Mouse (Mus musculus) neural tube, embryonic 12.5 days (tissue): ENCODE measurements around the gene Mmrn2. TPM values are rescaled to one million over a fixed set of nuclear protein-coding genes. Genes with fewer than 3 reads are reported as not detected.

Experiments
- ATAC-seq: fragments of 200-750 bp; cut with Nextera tagmentation; 2 replicates; pipeline ENCODE4 v1.8.0; 2017; ENCODE audit warnings: low read depth, mild to moderate bottlenecking, moderate TSS enrichment, moderate library complexity; ENCODE audit not compliant: low FRiP score
- H3K27ac ChIP-seq: fragments of 300-500 bp; sonication (generic); 2 replicates; pipeline ENCODE4 v1.5.1; 2016
- H3K27me3 ChIP-seq: fragments of 300-500 bp; sonication (generic); replicated peaks from 2 replicates; pipeline ENCODE4 v1.6.1; 2016; ENCODE audit warnings: mild to moderate bottlenecking
- H3K36me3 ChIP-seq: fragments of 300-500 bp; sonication (generic); 2 replicates; pipeline ENCODE4 v1.6.1; 2016; ENCODE audit warnings: mild to moderate bottlenecking
- H3K4me1 ChIP-seq: fragments of 300-500 bp; sonication (generic); 2 replicates; pipeline ENCODE4 v1.6.1; 2016
- H3K4me2 ChIP-seq: fragments of 300-500 bp; sonication (generic); replicated peaks from 2 replicates; pipeline ENCODE4 v1.6.1; 2016; ENCODE audit warnings: mild to moderate bottlenecking
- H3K4me3 ChIP-seq: fragments of 300-500 bp; sonication (generic); 2 replicates; pipeline ENCODE4 v1.5.1; 2016
- H3K9ac ChIP-seq: fragments of 300-500 bp; sonication (generic); 2 replicates; pipeline ENCODE4 v1.6.1; 2016; ENCODE audit warnings: mild to moderate bottlenecking
- H3K9me3 ChIP-seq: fragments of 300-500 bp; sonication (generic); 2 replicates; pipeline ENCODE4 v1.6.1; 2016; ENCODE audit warnings: mild to moderate bottlenecking
- WGBS: fragments of 180-500 bp; shearing (Covaris S2); methylation state at CpG from one replicate; pipeline ENCODE4 v1.1.7; 2016; 5-methylcytosine and 5-hydroxymethylcytosine counted together
- polyA plus RNA-seq: library from polyadenylated mRNA; unstranded; fragments of >200 nt; fragmentation: Nextera tagmentation; extraction: Ambion mirVana; gene quantifications from 2 replicates; pipeline ENCODE4 v1.2.1, GENCODE M21; 2016

The Mmrn2 gene
- polyA plus RNA-seq, 1 experiment from 2014 or later: 7.8 TPM

DNA sequence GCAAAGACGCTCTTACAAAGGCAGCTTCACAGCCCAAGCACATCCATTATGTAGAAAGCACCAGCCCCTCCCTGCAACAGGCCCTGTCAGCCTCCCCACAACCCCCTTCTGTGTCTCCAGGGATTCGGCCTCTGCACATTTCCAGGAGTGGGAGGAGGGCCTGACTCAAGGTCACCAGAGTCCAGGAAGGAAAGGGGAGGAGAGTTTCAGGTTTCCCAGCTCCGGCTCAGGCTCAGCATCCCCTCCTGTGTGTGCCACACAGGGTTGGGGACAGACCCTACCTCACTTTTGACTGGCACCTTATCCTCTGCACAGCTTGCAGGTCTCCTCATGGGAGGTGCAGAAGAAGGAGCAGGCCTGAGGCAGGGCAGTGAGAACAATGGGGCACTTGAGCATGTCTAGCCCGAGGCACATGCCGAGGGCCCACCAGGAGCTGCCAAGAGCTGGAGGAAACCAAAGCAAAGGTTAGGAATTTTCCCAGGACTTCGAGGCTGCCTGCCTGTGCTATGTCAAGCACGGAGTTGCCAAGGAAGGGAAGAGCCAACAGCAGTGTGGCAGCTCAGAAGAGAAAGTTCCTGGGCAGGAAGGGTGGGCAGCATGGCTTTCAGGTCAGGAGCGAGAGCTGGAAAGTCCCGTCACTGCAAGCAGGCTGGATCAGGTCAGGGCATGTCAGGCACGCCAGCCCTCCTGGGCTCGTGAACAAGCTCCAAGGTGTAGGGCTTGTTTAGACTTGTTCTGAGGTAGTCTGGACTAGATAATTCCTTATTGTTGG lies 3.5 kb downstream of the Mmrn2 start:
- H3K36me3 ChIP-seq: no peaks in the 10 kb centered on the region
- H3K4me3 ChIP-seq: no peak overlapping the region
- no peak overlapping the region for H3K27ac ChIP-seq
- H3K27me3 ChIP-seq: no peaks in the 10 kb centered on the region
- H3K4me2 ChIP-seq: no peak overlapping the region
- ATAC-seq: no peak
- H3K9ac ChIP-seq: no peak overlapping the region
- H3K4me1 ChIP-seq: peaks cover 17% of the 10 kb centered on the region
- no peaks in the 10 kb centered on the region for H3K9me3 ChIP-seq
- WGBS: 48% methylated on average over 11 of the region's 11 CpGs

DNA sequence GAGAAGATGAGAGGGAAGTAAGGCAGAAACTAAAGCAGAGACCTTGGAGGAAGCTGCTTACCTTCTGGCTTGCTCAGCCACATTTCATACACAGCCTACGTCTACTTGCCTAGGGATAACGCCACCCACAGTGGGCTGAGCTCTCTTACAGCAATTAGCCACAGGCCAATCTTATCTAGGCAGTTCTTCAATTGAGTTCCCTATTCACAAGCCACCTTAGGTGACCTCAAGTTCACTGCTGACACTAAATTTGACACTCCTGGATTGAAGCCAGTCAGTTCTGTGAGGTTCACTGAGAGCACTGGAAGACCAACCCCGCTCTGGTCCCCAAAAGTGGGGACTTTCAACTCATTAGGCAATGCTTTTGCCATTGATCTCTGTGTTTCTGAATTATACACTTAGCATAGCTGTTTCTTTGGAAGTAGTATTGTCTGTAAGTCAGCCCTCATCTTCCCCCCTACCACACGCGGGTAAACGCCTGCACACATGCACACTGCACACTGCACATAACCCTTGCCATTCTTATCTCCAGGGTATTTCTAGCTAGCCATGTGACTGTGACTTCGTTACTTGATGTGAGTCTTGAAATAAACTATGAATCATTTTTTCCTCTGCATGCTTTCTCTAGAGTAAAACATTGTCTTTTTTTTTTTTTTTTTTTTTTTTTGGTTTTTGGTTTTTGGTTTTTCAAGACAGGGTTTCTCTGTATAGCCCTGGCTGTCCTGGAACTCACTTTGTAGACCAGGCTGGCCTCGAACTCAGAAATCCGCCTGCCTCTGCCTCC lies 7.8 kb downstream of the Mmrn2 start:
- H3K36me3 ChIP-seq: no peaks in the 10 kb centered on the region
- ATAC-seq: no peak
- H3K9ac ChIP-seq: no peak overlapping the region
- H3K4me3 ChIP-seq: no peak overlapping the region
- H3K9me3 ChIP-seq: no peaks in the 10 kb centered on the region
- peaks cover 6% of the 10 kb centered on the region for H3K4me1 ChIP-seq
- H3K27me3 ChIP-seq: no peaks in the 10 kb centered on the region
- no peak overlapping the region for H3K27ac ChIP-seq
- H3K4me2 ChIP-seq: no peak overlapping the region
- WGBS: 93% methylated on average over 9 of the region's 9 CpGs

DNA sequence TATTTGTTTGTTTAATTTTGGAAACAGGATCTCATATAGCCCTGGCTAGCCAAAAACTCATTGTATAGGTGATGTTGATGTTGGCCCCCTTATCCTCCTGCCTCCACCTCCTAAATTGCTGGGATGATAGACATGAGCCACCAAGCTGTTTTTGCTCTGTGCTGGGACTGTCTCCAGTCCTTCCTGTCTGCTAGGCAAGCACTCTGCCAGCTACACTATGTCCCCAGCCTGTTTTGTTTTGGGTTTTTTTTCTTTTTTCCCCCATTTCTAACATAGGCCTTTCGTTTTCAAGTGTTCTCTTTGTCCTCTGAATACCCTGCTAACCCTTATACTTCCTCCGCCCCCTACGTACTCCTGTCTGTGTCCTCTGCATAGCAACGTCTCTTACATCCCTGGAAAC lies 18.0 kb downstream of the Mmrn2 start:
- no peak overlapping the region for H3K9ac ChIP-seq
- no peak overlapping the region for H3K4me3 ChIP-seq
- H3K27ac ChIP-seq: no peak overlapping the region
- H3K4me2 ChIP-seq: no peak overlapping the region
- WGBS: 65% methylated on average over 4 of the region's 4 CpGs
- no peaks in the 10 kb centered on the region for H3K4me1 ChIP-seq
- no peak for ATAC-seq
- peaks cover 5% of the 10 kb centered on the region; the same call in 1 of the 2 replicates for H3K36me3 ChIP-seq
- H3K27me3 ChIP-seq: no peaks in the 10 kb centered on the region
- H3K9me3 ChIP-seq: no peaks in the 10 kb centered on the region

DNA sequence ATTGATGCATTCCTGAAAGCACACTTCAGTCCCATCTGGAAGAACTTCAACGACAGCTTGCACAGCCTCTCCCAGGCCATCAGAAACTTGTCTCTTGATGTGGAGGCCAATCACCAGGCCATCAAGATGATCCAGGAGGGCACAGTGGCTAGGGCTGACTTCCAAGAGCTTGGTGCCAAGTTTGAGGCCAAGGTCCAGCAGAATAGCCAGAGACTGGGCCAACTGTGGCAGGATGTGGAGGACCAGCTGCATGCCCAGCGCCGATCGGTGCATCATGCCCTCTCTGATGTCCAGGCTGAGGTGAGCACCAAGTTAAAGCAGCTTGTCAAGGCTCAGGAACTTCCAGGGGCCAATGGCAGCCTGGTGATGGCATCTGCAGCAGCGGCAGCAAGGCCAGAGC lies 22.6 kb downstream of the Mmrn2 start:
- WGBS: 97% methylated on average over 5 of the region's 5 CpGs
- Histone ChIP-seq H3K36me3 (peaks cover 36% of the 10 kb centered on the region), H3K4me2 (no peak overlapping the region), H3K27ac (no peak overlapping the region), H3K4me3 (no peak overlapping the region), H3K9me3 (no peaks in the 10 kb centered on the region), H3K4me1 (no peaks in the 10 kb centered on the region), H3K9ac (no peak overlapping the region), H3K27me3 (no peaks in the 10 kb centered on the region)
- no peak for ATAC-seq

DNA sequence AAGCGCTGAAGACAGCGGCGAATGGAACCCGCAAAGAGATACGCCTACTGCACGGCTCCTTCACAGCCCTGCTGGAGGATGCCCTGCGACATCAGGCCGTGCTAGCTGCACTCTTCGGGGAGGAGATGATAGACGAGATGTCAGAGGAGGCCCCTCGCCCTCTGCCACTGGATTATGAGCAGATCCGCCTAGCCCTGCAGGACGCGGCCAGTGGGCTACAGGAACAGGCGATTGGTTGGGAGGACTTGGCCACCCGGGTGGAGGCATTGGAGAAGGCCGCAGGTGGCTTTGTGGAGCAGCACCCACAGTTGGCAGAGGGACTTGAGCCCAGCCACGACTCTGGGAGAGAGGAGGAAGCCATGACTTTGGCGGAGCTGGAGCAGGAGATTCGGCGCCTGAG lies 23.6 kb downstream of the Mmrn2 start:
- Histone ChIP-seq H3K4me2 (no peak overlapping the region), H3K36me3 (peaks cover 41% of the 10 kb centered on the region), H3K4me1 (no peaks in the 10 kb centered on the region), H3K27ac (no peak overlapping the region), H3K4me3 (no peak overlapping the region), H3K9ac (no peak overlapping the region), H3K9me3 (no peaks in the 10 kb centered on the region), H3K27me3 (no peaks in the 10 kb centered on the region)
- 95% methylated on average over 21 of the region's 21 CpGs for WGBS
- no peak for ATAC-seq

GRCm38 (mm10) chr14:34399301-34399700 lies 24.0 kb downstream of the Mmrn2 start:
- no peak overlapping the region for H3K27ac ChIP-seq
- 92% methylated on average over 6 of the region's 6 CpGs for WGBS
- H3K4me2 ChIP-seq: no peak overlapping the region
- no peaks in the 10 kb centered on the region for H3K4me1 ChIP-seq
- no peaks in the 10 kb centered on the region for H3K9me3 ChIP-seq
- H3K27me3 ChIP-seq: no peaks in the 10 kb centered on the region
- H3K9ac ChIP-seq: no peak overlapping the region
- no peak for ATAC-seq
- H3K4me3 ChIP-seq: no peak overlapping the region
- H3K36me3 ChIP-seq: peaks cover 42% of the 10 kb centered on the region

DNA sequence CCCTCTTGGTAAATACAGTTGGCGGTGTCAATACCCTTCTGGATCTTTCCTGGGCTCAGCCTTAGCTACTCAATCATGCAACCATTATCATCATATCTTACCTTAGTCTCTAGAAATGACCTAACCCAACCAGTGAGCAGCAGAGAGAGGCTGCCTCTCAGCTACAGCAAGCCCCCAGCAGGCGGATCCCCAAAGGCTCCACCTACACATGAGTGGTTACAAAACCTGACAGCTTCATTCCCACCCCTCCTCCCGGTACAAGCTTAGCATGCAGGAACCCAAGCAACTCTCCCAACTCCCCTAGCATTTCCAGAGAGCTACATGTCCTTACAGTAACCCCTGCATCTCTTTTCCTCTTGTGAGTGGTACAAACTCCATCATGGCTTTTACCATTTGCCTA lies 24.8 kb downstream of the Mmrn2 start:
- no peak overlapping the region for H3K27ac ChIP-seq
- no peaks in the 10 kb centered on the region for H3K9me3 ChIP-seq
- H3K4me3 ChIP-seq: no peak overlapping the region
- peaks cover 50% of the 10 kb centered on the region for H3K36me3 ChIP-seq
- no peak for ATAC-seq
- no peak overlapping the region for H3K9ac ChIP-seq
- H3K4me1 ChIP-seq: no peaks in the 10 kb centered on the region
- WGBS: 94% methylated on average over 3 of the region's 3 CpGs
- no peaks in the 10 kb centered on the region for H3K27me3 ChIP-seq
- no peak overlapping the region for H3K4me2 ChIP-seq

DNA sequence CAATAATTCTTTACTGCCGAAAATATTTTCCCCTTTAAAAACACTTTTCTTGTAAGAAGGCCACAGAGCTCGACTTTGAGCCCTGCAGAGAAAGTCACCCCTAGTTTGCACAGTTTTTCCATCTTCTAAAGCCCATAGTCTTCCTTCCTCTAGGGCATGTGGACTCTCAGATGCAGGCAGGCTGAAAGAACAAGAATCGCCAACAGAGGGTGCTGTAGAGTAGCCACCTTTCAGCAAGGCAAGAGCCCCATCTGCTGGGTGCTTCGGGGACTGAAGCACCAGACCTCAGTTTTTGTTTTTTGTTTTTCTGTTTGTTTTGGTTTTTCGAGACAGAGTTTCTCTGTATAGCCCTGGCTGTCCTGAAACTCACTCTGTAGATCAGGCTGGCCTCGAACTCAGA lies 25.9 kb downstream of the Mmrn2 start:
- Histone ChIP-seq H3K9me3 (no peaks in the 10 kb centered on the region), H3K27me3 (no peaks in the 10 kb centered on the region), H3K27ac (no peak overlapping the region), H3K9ac (no peak overlapping the region), H3K4me3 (no peak overlapping the region), H3K4me1 (no peaks in the 10 kb centered on the region), H3K36me3 (peaks cover 56% of the 10 kb centered on the region), H3K4me2 (no peak overlapping the region)
- ATAC-seq: no peak
- WGBS: 59% methylated on average over 6 of the region's 6 CpGs

GRCm38 (mm10) chr14:34402871-34403270 lies 27.6 kb downstream of the Mmrn2 start:
- no peaks in the 10 kb centered on the region for H3K27me3 ChIP-seq
- no peak overlapping the region for H3K9ac ChIP-seq
- WGBS: 92% methylated on average over 8 of the region's 8 CpGs
- ATAC-seq: no peak
- no peak overlapping the region for H3K27ac ChIP-seq
- H3K9me3 ChIP-seq: no peaks in the 10 kb centered on the region
- H3K36me3 ChIP-seq: peaks cover 69% of the 10 kb centered on the region
- H3K4me2 ChIP-seq: no peak overlapping the region
- no peak overlapping the region for H3K4me3 ChIP-seq
- H3K4me1 ChIP-seq: no peaks in the 10 kb centered on the region

GRCm38 (mm10) chr14:34403424-34403823 lies 28.2 kb downstream of the Mmrn2 start:
- Histone ChIP-seq H3K4me1 (no peaks in the 10 kb centered on the region), H3K9ac (no peak overlapping the region), H3K4me2 (no peak overlapping the region), H3K9me3 (no peaks in the 10 kb centered on the region), H3K27me3 (no peaks in the 10 kb centered on the region), H3K4me3 (no peak overlapping the region), H3K36me3 (peaks cover 69% of the 10 kb centered on the region), H3K27ac (no peak overlapping the region)
- no peak for ATAC-seq
- 95% methylated on average over 7 of the region's 7 CpGs for WGBS

GRCm38 (mm10) chr14:34410716-34411115 lies 35.5 kb downstream of the Mmrn2 start:
- Histone ChIP-seq H3K9me3 (no peaks in the 10 kb centered on the region), H3K36me3 (peaks cover 61% of the 10 kb centered on the region), H3K27me3 (no peaks in the 10 kb centered on the region), H3K27ac (no peak overlapping the region), H3K4me1 (no peaks in the 10 kb centered on the region), H3K9ac (no peak overlapping the region), H3K4me3 (no peak overlapping the region), H3K4me2 (no peak overlapping the region)
- ATAC-seq: no peak
- WGBS: 96% methylated on average over 6 of the region's 6 CpGs

DNA sequence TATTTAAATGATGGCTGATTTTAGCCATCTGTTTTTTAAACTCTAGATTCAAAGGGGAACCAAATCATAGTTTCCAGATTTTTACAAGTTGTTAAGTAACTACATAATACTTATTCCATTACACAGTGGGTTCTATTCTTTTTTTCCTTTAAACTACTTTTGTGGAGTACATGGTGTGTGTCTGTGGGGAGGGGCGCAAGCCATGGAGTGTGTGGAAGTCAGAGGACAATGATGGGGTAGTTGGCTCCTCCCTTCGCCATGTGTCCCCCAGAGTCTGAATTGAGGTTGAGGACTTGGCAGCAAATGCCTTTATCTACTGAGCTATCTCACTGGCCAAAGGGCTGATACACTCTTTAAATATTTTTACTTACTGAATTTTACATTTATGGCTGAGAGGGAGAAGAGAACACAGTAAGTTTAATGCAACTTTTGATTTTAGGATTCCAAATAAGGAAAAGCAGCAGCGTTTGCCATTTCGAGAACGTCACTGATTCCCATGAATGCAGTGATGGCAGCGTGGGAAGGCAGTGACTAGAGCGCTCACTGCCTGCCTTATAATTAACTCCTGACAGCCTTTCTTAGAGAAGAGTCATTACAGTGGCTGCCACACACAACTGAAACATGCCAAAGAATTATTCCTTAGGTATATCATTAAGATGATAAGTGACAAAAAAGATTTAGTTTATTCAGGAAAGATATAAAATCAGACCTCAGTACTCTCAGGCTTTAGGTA lies 37.1 kb downstream of the Mmrn2 start:
- Histone ChIP-seq H3K4me2 (no peak overlapping the region), H3K9me3 (no peaks in the 10 kb centered on the region), H3K9ac (no peak overlapping the region), H3K36me3 (peaks cover 58% of the 10 kb centered on the region), H3K4me1 (no peaks in the 10 kb centered on the region), H3K27ac (no peak overlapping the region), H3K4me3 (no peak overlapping the region), H3K27me3 (no peaks in the 10 kb centered on the region)
- no peak for ATAC-seq
- WGBS: 94% methylated on average over 7 of the region's 7 CpGs
